Comparison of ENCODE assay signal across 19 mouse cellular contexts in the genomic region with DNA sequence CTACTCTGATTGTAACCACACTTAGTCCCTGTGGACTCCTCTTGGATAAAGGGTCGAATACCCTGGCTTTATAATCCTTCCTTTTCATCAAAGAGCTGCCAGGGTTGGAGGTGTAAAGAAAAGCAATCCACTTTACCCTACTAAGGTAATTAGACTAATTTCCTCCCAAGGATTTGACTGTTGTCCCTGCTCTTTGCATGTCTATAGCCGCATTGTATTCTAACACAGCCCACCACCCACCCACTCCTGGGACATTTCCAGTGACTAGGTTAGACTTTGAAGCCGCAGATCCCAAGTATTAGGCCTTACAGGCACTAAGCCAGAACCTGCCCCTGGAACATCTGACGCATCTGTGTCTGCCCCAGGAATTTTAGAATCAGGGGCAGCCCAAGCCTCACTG.
DNase-seq lines count a peak whose midpoint lies in the region.
"Had no signal": no experiment of that assay in that cellular context is flagged by ENCODE, and none has a peak within 500 bp of the region (broad histone marks: within the 10 kb centered on the region; RNA-seq: fewer than 3 reads in every experiment).

No protein-coding gene starts in this region.

- peak; percentile 56 for DNase-seq in heart, adult 11 months
- DNase-seq in heart, adult 18-20 months: no peak
- DNase-seq in ES-CJ7 (ENCODE audit: low read depth, low spot score): peak; percentile 54
- peak; percentile 7 for DNase-seq in NIH3T3 (ENCODE audit: low read depth)
- no peak for DNase-seq in spleen, postnatal 4 days (ENCODE audit: low spot score in 2 of 2)
- no peak for DNase-seq in cerebellum, postnatal 14 days
- no peak for DNase-seq in urinary bladder, postnatal 4 days (ENCODE audit: low spot score in 2 of 2)
- DNase-seq: adrenal gland, adult 8-10 months; adrenal gland, postnatal 25 days; cerebellum, adult 18-20 months; cerebellum, adult 9-10 months; cerebellum, postnatal 25 days; forebrain, postnatal 0 days; gastrocnemius, postnatal 10 days; gastrocnemius, postnatal 36 days; heart, postnatal 10 days; heart, postnatal 36 days; kidney, adult 11 months; kidney, adult 8-10 months had no signal

Comparison
In these comparisons a context has a peak if more than half of its experiments do, and no peak if none do; other contexts are left out.
1. DNase-seq: peak in heart, adult 11 months (single experiment), ES-CJ7 (single experiment) and NIH3T3 (single experiment); none in heart, adult 18-20 months (0 of 2), spleen, postnatal 4 days (0 of 2), cerebellum, postnatal 14 days (0 of 2) and urinary bladder, postnatal 4 days (0 of 2).